Comparison of ENCODE assay signal across 8 mouse cellular contexts in genomic region chr3:127791056-127791483, GRCm38 (mm10). TPM values are rescaled to one million over a fixed set of nuclear protein-coding genes. Genes with fewer than 3 reads are reported as not detected.
DNase-seq lines count a peak whose midpoint lies in the region; ATAC-seq and TF ChIP-seq lines count a peak whose summit lies in the region.

No protein-coding gene starts in this region.

- peak overlapping the region; percentile 98 for H3K4me2 ChIP-seq in embryonic facial prominence, embryonic 11.5 days (ENCODE audit: low read depth, low read length)
- H3K4me2 ChIP-seq in hindbrain, embryonic 12.5 days (replicated peaks): peak overlapping the region; percentile 96
- peak overlapping the region; percentile 91 for H3K4me2 ChIP-seq in liver, embryonic 13.5 days

- no peaks in the 10 kb centered on the region for H3K9me3 ChIP-seq in embryonic facial prominence, embryonic 11.5 days (replicated peaks; ENCODE audit: control insufficient read depth, low read length)
- H3K9me3 ChIP-seq in hindbrain, embryonic 12.5 days (replicated peaks): no peaks in the 10 kb centered on the region
- H3K9me3 ChIP-seq in liver, embryonic 13.5 days (replicated peaks): peaks cover 5% of the 10 kb centered on the region; the same call in 1 of the 2 replicates

- intact Hi-C loops in heart, adult 2 months (cut with DNase I): loop anchor here (2.0 kb wide), 1 partner anchor 46 kb away; the partner anchor contains the start of gene Ap1ar
- intact Hi-C loops in heart, postnatal 25 days (cut with DNase I): loop anchor here (5.0 kb wide), 1 partner anchor 46 kb away; the partner anchor contains the start of gene Ap1ar

- peak overlapping the region; percentile 65 for H3K9ac ChIP-seq in heart, adult 2 months (ENCODE audit: low read depth, low read length)
- peak overlapping the region; percentile 11 for H3K9ac ChIP-seq in embryonic facial prominence, embryonic 11.5 days (replicated peaks; ENCODE audit: low read length)
- H3K9ac ChIP-seq in hindbrain, embryonic 12.5 days: no peak overlapping the region
- H3K9ac ChIP-seq in liver, embryonic 13.5 days: peak overlapping the region; percentile 93

- peak; percentile 32 to 34 for DNase-seq in heart, adult 2 months
- DNase-seq in heart, postnatal 25 days (ENCODE audit: low spot score): no peak
- DNase-seq in embryonic facial prominence, embryonic 11.5 days (ENCODE audit: low spot score): peak; percentile 21
- DNase-seq in liver, embryonic 13.5 days: peak; percentile 21
- DNase-seq in retina, postnatal 1 day: peak; percentile 27
- no peak for DNase-seq in left cerebral cortex, adult 18-20 months (ENCODE audit: low spot score in 2 of 2)

- peak overlapping the region; percentile 55 for H3K4me3 ChIP-seq in heart, adult 2 months
- H3K4me3 ChIP-seq in embryonic facial prominence, embryonic 11.5 days (ENCODE audit: low read depth, low read length): peak overlapping the region; percentile 57
- H3K4me3 ChIP-seq in hindbrain, embryonic 12.5 days: peak overlapping the region; percentile 49
- H3K4me3 ChIP-seq in liver, embryonic 13.5 days (replicated peaks): peak overlapping the region; percentile 87

- H3K79me2 ChIP-seq in heart, adult 2 months (replicated peaks; ENCODE audit: control insufficient read depth, insufficient read depth, low read length): no peaks in the 10 kb centered on the region

- H3K4me1 ChIP-seq in heart, adult 2 months (ENCODE audit: control insufficient read depth, insufficient read depth, low read length): peaks cover 4% of the 10 kb centered on the region
- H3K4me1 ChIP-seq in embryonic facial prominence, embryonic 11.5 days (ENCODE audit: control insufficient read depth, insufficient read depth, low read length): peaks cover 3% of the 10 kb centered on the region; the same call in 1 of the 2 replicates
- H3K4me1 ChIP-seq in hindbrain, embryonic 12.5 days: peaks cover 21% of the 10 kb centered on the region
- peaks cover 45% of the 10 kb centered on the region for H3K4me1 ChIP-seq in liver, embryonic 13.5 days (replicated peaks)

- no peak for TF ChIP-seq EP300 in heart, adult 2 months (IDR thresholded peaks at IDR 0.05; ENCODE audit: insufficient read depth, low read depth, low read length)

- no peak for TF ChIP-seq CTCF in heart, adult 2 months (IDR thresholded peaks at IDR 0.05)

- TF ChIP-seq POLR2A in heart, adult 2 months (IDR thresholded peaks at IDR 0.05; ENCODE audit: insufficient read depth, low read depth, low read length): no peak

- ATAC-seq in embryonic facial prominence, embryonic 11.5 days (replicated peaks; ENCODE audit: insufficient number of reproducible peaks, low FRiP score, low TSS enrichment, low read depth): no peak
- 0 out of 2 replicates have a peak, but pooled peaks have one; percentile 12 for ATAC-seq in hindbrain, embryonic 12.5 days (ENCODE audit: low FRiP score)
- 0 out of 2 replicates have a peak, but pooled peaks have one; percentile 13 for ATAC-seq in liver, embryonic 13.5 days (ENCODE audit: low read depth)
- no peak for ATAC-seq in cerebellum, adult (ENCODE audit: insufficient number of reproducible peaks, low FRiP score, low TSS enrichment)

- no peaks in the 10 kb centered on the region for H3K36me3 ChIP-seq in heart, adult 2 months (ENCODE audit: control insufficient read depth, insufficient read depth, low read length)
- H3K36me3 ChIP-seq in embryonic facial prominence, embryonic 11.5 days (replicated peaks; ENCODE audit: control insufficient read depth, insufficient read depth, low read depth, low read length): no peaks in the 10 kb centered on the region
- no peaks in the 10 kb centered on the region for H3K36me3 ChIP-seq in hindbrain, embryonic 12.5 days
- H3K36me3 ChIP-seq in liver, embryonic 13.5 days: peaks cover 10% of the 10 kb centered on the region

- WGBS in heart, adult 2 months: 7% methylated on average over 15 of the region's 15 CpGs
- under 1% methylated on average over 15 of the region's 15 CpGs for WGBS in embryonic facial prominence, embryonic 11.5 days
- 2% methylated on average over 15 of the region's 15 CpGs for WGBS in hindbrain, embryonic 12.5 days
- 3% methylated on average over 15 of the region's 15 CpGs for WGBS in liver, embryonic 13.5 days (ENCODE audit: insufficient replicate concordance)

- H3K27ac ChIP-seq in heart, adult 2 months: peak overlapping the region; percentile 73
- H3K27ac ChIP-seq in embryonic facial prominence, embryonic 11.5 days (replicated peaks; ENCODE audit: low read depth, low read length): no peak overlapping the region
- no peak overlapping the region for H3K27ac ChIP-seq in hindbrain, embryonic 12.5 days
- H3K27ac ChIP-seq in liver, embryonic 13.5 days: peak overlapping the region; percentile 95

- no peaks in the 10 kb centered on the region for H3K27me3 ChIP-seq in heart, adult 2 months (ENCODE audit: control insufficient read depth, insufficient read depth, low read length)
- H3K27me3 ChIP-seq in embryonic facial prominence, embryonic 11.5 days (ENCODE audit: control insufficient read depth, insufficient read depth, low read length): peaks cover 11% of the 10 kb centered on the region
- peaks cover 50% of the 10 kb centered on the region for H3K27me3 ChIP-seq in hindbrain, embryonic 12.5 days
- 0 out of 2 replicates have a peak, but pooled peaks cover 7% of the 10 kb centered on the region for H3K27me3 ChIP-seq in liver, embryonic 13.5 days

RNA-seq across cellular contexts. Expression of gene Tifa, which starts 1.5 kb away (rescaled TPM):
- total RNA-seq in heart, adult 2 months (2021): 1 to 10 TPM; 1.6 to 2.3 TPM
- 1.3 and 2.0 TPM in 2 replicates for polyA plus RNA-seq in heart, adult 2 months (2012; rRNA removed)
- total RNA-seq in heart, postnatal 25 days (2021): 1 to 10 TPM; 2.0 to 2.2 TPM
- polyA plus RNA-seq in embryonic facial prominence, embryonic 11.5 days (2014; fragmentation: Nextera tagmentation; extraction: Ambion mirVana): 2.8 and 3.0 TPM in 2 replicates
- 3.4 and 3.7 TPM in 2 replicates for polyA plus RNA-seq in hindbrain, embryonic 12.5 days (2016; fragmentation: Nextera tagmentation; extraction: Ambion mirVana)
- 14.2 and 15.6 TPM in 2 replicates for polyA plus RNA-seq in liver, embryonic 13.5 days (2015; fragmentation: Nextera tagmentation; extraction: Ambion mirVana)
- total RNA-seq in left cerebral cortex, adult 18-20 months (2021): 1 to 10 TPM; 7.6 to 8.6 TPM

RNA-seq across cellular contexts. Expression of gene Alpk1, which starts 10.7 kb away (rescaled TPM):
- 1 to 10 TPM; 2.4 to 3.0 TPM for total RNA-seq in heart, adult 2 months (2021)
- 1.4 and 2.4 TPM in 2 replicates for polyA plus RNA-seq in heart, adult 2 months (2012; rRNA removed)
- total RNA-seq in heart, postnatal 25 days (2021): 1 to 10 TPM; 2.4 to 3.9 TPM
- polyA plus RNA-seq in embryonic facial prominence, embryonic 11.5 days (2014; fragmentation: Nextera tagmentation; extraction: Ambion mirVana): 0.60 and 1.1 TPM in 2 replicates
- 1.5 and 1.6 TPM in 2 replicates for polyA plus RNA-seq in hindbrain, embryonic 12.5 days (2016; fragmentation: Nextera tagmentation; extraction: Ambion mirVana)
- polyA plus RNA-seq in liver, embryonic 13.5 days (2015; fragmentation: Nextera tagmentation; extraction: Ambion mirVana): 0.54 and 0.58 TPM in 2 replicates
- 1 to 10 TPM; 5.8 to 6.1 TPM for total RNA-seq in left cerebral cortex, adult 18-20 months (2021)

RNA-seq across cellular contexts. Expression of gene Ap1ar, which starts 46.3 kb away (rescaled TPM):
- 10 to 100 TPM; 17.6 to 18.2 TPM for total RNA-seq in heart, adult 2 months (2021)
- polyA plus RNA-seq in heart, adult 2 months (2012; rRNA removed): 12.0 and 17.7 TPM in 2 replicates
- total RNA-seq in heart, postnatal 25 days (2021): 10 to 100 TPM; 15.5 to 16.7 TPM
- 62.8 and 66.9 TPM in 2 replicates for polyA plus RNA-seq in embryonic facial prominence, embryonic 11.5 days (2014; fragmentation: Nextera tagmentation; extraction: Ambion mirVana)
- polyA plus RNA-seq in hindbrain, embryonic 12.5 days (2016; fragmentation: Nextera tagmentation; extraction: Ambion mirVana): 80.8 and 83.8 TPM in 2 replicates
- 19.7 and 25.7 TPM in 2 replicates for polyA plus RNA-seq in liver, embryonic 13.5 days (2015; fragmentation: Nextera tagmentation; extraction: Ambion mirVana)
- 10 to 100 TPM; 82.3 to 82.5 TPM for total RNA-seq in left cerebral cortex, adult 18-20 months (2021)

Comparison
In these comparisons a context has a peak if more than half of its experiments do, and no peak if none do; other contexts are left out.
1. DNase-seq: peak in heart, adult 2 months (2 of 2), embryonic facial prominence, embryonic 11.5 days (single experiment), liver, embryonic 13.5 days (single experiment) and retina, postnatal 1 day (single experiment); none in heart, postnatal 25 days (single experiment) and left cerebral cortex, adult 18-20 months (0 of 2).
2. H3K27ac ChIP-seq: peak in heart, adult 2 months (single experiment) and liver, embryonic 13.5 days (single experiment); none in embryonic facial prominence, embryonic 11.5 days (single experiment) and hindbrain, embryonic 12.5 days (single experiment).
3. ATAC-seq: peak in hindbrain, embryonic 12.5 days (single experiment) and liver, embryonic 13.5 days (single experiment); none in embryonic facial prominence, embryonic 11.5 days (single experiment) and cerebellum, adult (single experiment).
4. Peak in every context shown above with its lines, with median percentiles within 50 percentile points of each other: H3K4me3 ChIP-seq and H3K4me2 ChIP-seq.